Mouse (Mus musculus): ENCODE data around the gene Rbks.

Gene Rbks

DNA sequence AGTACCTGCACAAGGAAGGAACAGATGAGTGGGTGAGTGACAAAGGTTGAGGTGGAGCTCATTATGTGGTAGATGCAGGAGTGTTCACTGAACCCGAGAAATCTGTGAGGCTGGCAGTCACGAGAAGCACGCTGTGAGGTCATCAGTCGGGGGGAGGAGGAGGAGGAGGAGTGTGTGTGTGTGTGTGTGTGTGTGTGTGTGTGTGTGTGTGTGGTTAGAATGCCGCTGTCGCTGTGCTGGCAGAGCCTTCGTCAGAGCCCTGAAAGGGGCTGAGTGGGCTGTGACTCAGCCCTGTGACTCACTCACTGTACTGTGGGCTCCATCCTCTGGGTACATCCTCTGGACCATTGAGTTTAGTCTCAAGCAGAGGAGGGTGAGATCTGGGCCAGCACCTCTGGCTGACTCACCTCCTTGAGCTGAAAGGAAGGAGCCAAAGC, 120.9 kb downstream of the Rbks start:
- no peak for DNase-seq

All from cerebellum, adult 18-20 months (tissue).